Mouse (Mus musculus): Measurements from ENCODE around the gene P4ha3.

Gene P4ha3

GRCm38 (mm10) chr7:100307872-100308653 is 22.7 kb downstream of the P4ha3 start:
- DNase-seq: no peak

DNA sequence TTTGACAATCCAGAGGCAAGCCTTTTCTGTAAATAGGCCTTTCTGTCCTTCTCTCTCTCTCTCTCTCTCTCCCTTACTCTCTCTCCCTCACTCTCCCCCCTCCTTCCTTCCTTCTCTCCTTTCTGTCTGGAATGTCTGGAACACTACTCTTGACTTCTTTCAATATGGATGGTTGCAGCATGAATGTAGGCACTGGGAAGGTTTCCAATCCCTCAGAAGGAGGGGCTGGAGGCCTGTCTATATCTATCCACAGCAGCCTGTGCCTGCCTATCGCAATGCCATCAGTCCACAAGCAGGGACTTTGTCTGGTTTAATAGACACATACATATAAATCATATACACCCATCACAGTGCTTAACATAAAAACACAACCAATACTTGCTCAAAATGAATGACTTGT is 23.9 kb downstream of the P4ha3 start:
- DNase-seq: no peak

GRCm38 (mm10) chr7:100309679-100310078 is 24.4 kb downstream of the P4ha3 start:
- DNase-seq: no peak

DNA sequence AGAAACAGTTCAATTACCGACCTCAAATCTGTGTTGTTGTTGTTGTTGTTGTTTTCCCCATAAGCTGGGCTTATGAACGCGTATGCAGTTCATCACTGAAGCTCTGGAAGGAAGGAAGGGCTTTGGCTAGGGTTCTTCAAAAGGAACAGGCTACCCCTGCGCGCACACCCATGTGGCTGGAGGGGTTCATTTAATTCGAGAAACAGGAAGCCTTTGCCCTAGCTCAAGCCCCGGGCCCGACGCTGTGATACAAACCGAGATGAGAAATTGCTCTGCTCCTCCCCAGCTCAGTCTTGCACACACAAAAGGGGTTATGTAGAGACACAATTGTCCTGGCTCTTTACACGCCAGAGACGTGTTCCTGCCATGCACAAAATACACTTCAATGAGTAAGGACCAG is 25.0 kb downstream of the P4ha3 start:
- no peak for DNase-seq

- no peak for DNase-seq
Observed at GRCm38 (mm10) chr7:100312716-100313115, 27.4 kb downstream of the P4ha3 start.

DNA sequence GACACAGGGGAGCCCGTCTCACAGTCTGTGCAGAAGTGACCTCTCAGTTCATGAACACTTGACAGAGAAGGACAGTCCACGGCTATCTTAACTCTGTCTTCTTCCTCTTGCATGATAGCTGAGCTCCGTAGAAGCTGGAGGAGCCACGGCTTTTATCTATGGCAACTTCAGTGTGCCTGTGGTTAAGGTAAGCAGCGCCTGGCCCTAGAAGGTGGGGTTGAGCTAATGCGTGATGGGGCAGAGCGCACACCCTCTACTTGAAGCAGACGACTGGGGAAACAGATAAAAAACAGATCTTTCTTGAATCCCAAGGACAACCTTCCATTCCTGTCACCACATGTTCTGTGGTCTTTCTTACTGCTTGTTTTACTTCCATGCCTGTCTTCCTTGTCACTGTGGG is 31.6 kb downstream of the P4ha3 start:
- no peak for DNase-seq

DNA sequence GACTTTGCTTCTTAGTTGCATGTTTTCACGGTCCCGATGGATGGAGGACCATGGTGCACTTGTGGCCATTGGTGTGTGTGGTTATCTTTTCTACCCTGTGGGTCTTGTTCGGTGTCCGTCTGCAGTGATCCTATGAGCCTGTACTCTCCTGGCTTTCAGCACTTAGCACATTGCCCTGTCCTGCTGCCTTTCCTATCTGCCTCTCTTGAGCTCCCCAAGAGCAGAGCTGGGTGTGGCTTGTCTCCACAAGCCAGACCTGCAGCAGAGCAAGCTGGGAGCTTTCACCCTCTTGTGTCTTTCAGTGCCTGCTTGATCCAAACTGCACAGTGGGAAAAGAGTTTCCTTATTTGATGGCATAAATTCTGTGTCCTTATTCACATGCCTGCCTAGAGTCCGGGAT is 32.2 kb downstream of the P4ha3 start:
- DNase-seq: no peak

DNA sequence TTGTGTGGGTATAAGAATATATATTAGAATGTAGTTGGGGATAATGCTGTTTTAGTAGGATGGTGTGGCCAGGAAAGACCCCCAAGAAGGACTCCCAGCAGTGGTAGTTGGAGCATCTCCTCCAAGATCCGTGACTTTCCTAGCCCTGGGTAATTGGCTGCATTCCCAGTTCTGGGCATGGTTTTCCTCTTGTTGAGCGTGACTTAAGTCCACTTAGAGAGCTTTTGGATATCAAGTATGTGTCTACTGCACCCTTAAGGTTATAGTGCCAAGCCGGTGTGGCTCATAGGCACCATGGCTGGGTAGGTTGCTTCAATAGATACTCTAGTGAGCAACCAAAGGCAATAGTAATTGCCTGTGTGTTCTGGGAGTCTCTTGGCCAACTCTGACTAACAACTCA is 38.4 kb downstream of the P4ha3 start:
- no peak for DNase-seq

DNA sequence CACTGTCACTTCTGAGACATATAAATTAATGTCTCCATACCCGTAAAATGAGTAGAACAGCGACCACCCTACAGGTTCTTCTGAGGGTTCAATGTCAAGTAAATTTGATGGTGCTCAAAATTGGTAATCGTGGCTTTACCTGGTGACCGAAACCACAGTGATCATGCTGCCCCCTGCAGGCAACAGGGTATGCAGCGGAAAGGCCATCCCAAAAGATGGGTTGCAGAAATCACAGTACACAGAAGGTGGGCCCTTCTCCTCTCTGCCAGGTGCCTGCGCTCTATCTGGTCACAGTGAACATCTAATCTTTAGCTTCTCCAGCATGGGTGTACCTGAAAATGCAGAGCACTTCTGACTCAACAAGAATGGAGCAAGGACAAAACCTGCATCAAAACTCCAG is 40.2 kb downstream of the P4ha3 start:
- DNase-seq: peak; percentile 27 to 39

GRCm38 (mm10) chr7:100327514-100327913 is 42.2 kb downstream of the P4ha3 start:
- no peak for DNase-seq

- no peak for DNase-seq
Observed at GRCm38 (mm10) chr7:100328636-100329035, 43.3 kb downstream of the P4ha3 start.

DNA sequence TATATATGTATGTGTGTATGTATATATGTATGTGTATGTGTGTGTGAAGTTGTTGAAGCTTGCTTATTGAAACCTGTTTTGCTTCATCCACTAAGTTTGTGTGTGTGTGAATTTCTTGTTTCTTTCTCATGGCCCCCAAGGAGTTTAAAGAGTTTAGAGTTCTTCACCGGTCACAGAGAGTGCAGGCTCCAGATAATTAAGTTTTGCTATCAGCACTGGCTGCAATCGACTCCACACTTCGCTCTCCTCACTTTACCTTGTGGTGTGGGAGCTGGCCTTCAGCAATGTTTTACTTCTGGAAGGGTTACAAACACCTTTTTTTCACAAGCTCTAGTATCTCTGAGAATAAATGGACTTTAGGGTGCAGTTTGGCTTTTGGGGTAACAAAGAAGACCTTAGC is 45.9 kb downstream of the P4ha3 start:
- no peak for DNase-seq

GRCm38 (mm10) chr7:100335921-100336320 is 50.6 kb downstream of the P4ha3 start:
- DNase-seq: no peak

- no peak for DNase-seq
Observed at GRCm38 (mm10) chr7:100354984-100355383, 69.7 kb downstream of the P4ha3 start.

- DNase-seq: no peak
Observed at GRCm38 (mm10) chr7:100356324-100356723, 71.0 kb downstream of the P4ha3 start.

DNA sequence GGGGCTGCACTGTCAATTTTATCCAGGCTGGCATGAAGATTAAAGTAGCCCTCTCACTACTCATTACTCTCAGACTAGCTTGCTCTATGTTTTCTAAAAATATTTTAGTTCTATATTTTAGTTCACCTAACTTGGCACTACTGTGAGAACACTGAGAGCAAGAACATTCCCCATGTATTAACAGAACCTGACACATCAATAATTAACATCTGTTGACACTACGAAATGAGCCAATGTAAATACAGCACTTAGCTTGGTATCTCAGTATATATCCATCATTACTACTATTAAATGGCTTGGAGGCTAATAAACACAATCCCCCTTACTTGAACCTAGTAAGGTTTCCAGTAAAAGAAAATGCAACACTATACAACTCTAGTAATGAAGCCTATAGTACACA is 71.4 kb downstream of the P4ha3 start:
- DNase-seq: no peak

DNA sequence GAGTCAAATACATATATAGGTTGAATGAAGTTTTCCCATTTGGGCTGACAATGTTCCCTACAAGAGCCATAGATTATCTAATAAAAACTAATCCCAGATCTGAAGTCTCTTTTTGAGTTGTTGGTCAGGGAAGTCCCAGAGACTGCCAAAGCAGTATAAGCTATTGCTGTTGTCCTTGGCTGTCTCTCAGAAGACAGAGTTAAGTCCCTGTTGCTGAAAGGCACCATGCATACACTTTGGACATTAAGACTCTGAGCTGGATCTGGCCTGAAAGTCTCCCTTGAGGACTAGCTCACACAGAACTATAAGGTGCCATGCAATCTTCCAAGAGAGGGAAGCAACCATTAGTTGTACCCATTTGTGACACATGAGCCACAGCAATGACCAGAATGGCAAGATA is 72.5 kb downstream of the P4ha3 start:
- DNase-seq: no peak

- no peak for DNase-seq
Observed at GRCm38 (mm10) chr7:100363162-100363561, 77.8 kb downstream of the P4ha3 start.

GRCm38 (mm10) chr7:100364888-100365287 is 79.6 kb downstream of the P4ha3 start:
- DNase-seq: no peak
